Mouse (Mus musculus) G1E (cell line): ENCODE measurements around the gene Hmox2. TPM values are rescaled to one million over a fixed set of nuclear protein-coding genes. Genes with fewer than 3 reads are reported as not detected.

Source experiments
- ATAC-seq: 2 replicates; pipeline ENCODE4 v1.8.0; 2016; ENCODE audit warnings: mild to moderate bottlenecking; ENCODE audit not compliant: insufficient number of reproducible peaks, poor library complexity, low FRiP score, severe bottlenecking; ENCODE audit errors: extremely low read depth
- DNase-seq: peaks from one replicate; pipeline ENCODE4 v3.0.0; 2012; ENCODE audit warnings: low spot score
- H3K27me3 ChIP-seq: 2 replicates; pipeline ENCODE4 v1.6.1; 2012; ENCODE audit warnings: mild to moderate bottlenecking, low read length, inconsistent platforms; ENCODE audit not compliant: insufficient read depth
- H3K36me3 ChIP-seq: replicated peaks from 2 replicates; pipeline ENCODE3; 2012; ENCODE audit warnings: mild to moderate bottlenecking, inconsistent platforms
- H3K4me1 ChIP-seq: 2 replicates; pipeline ENCODE4 v1.6.1; 2012; ENCODE audit warnings: low read depth, low read length, inconsistent platforms, mixed read lengths; ENCODE audit not compliant: insufficient read depth
- H3K4me3 ChIP-seq: 2 replicates; pipeline ENCODE4 v1.5.1; 2012; ENCODE audit warnings: low read depth, mild to moderate bottlenecking, inconsistent platforms, low read length, moderate library complexity, mixed read lengths
- H3K9me3 ChIP-seq: replicated peaks from 2 replicates; pipeline ENCODE4 v1.6.1; 2012; ENCODE audit warnings: inconsistent platforms
- CTCF ChIP-seq: IDR thresholded peaks from 2 replicates; pipeline ENCODE4 v1.5.1; 2012; ENCODE audit warnings: low read depth, low read length, inconsistent platforms, mixed read lengths
- GATA1 ChIP-seq: IDR thresholded peaks from 2 replicates; pipeline ENCODE4 v1.6.1; 2012; ENCODE audit warnings: borderline replicate concordance, low read length, inconsistent platforms, mixed read lengths
- GATA2 ChIP-seq: IDR thresholded peaks from 2 replicates; pipeline ENCODE4 v1.6.1; 2012; ENCODE audit warnings: low read depth, low read length, inconsistent platforms, borderline replicate concordance
- POLR2AphosphoS5 ChIP-seq: IDR thresholded peaks from 2 replicates; pipeline ENCODE4 v1.6.1; 2012; ENCODE audit warnings: low read depth, low read length, inconsistent platforms; ENCODE audit not compliant: insufficient replicate concordance
- TAL1 ChIP-seq: conservative IDR thresholded peaks from 2 replicates; pipeline ENCODE4 v1.6.1; 2012; ENCODE audit warnings: low read depth, low read length, inconsistent platforms, mixed read lengths
- polyA plus RNA-seq: library from polyadenylated mRNA; stranded (reverse); fragments of >175 nt; gene quantifications from 2 replicates; pipeline ENCODE4 v1.2.3, GENCODE M21; 2012
- total RNA-seq, 2 experiments: library from RNA; stranded (forward) in 1 of 2; stranded (reverse) in 1 of 2; fragments of 200-1000 nt in 1 of 2; fragments of >200 nt in 1 of 2; fragmentation: Nextera tagmentation in 1 of 2; gene quantifications; 2 replicates each; pipeline ENCODE4 v1.2.3; 2014 to 2017

Hmox2 gene
- total and polyA plus RNA-seq, 3 experiments, result 2.3 to 43.0 (median 37.2) TPM

GRCm38 (mm10) chr16:4725266-4725665, 895 bp upstream of the Hmox2 start:
- peaks cover 3% of the 10 kb centered on the region for H3K36me3 ChIP-seq
- no peak overlapping the region for H3K4me3 ChIP-seq
- ATAC-seq (no peak), DNase-seq (no peak)
- H3K27me3 ChIP-seq, result no peaks in the 10 kb centered on the region
- peaks cover 33% of the 10 kb centered on the region for H3K4me1 ChIP-seq
- TF ChIP-seq GATA1 (no peak), TAL1 (no peak), POLR2AphosphoS5 (no peak), CTCF (no peak), GATA2 (no peak)
- H3K9me3 ChIP-seq, result no peaks in the 10 kb centered on the region

- Histone ChIP-seq H3K36me3 (peaks cover 6% of the 10 kb centered on the region), H3K4me1 (peaks cover 33% of the 10 kb centered on the region), H3K27me3 (no peaks in the 10 kb centered on the region), H3K9me3 (no peaks in the 10 kb centered on the region), H3K4me3 (peak overlapping the region; percentile 85)
- ATAC-seq, result peak; percentile 12; the same call in 1 of the 2 replicates
- no peak for TF ChIP-seq GATA1
- no peak for TF ChIP-seq CTCF
- TF ChIP-seq POLR2AphosphoS5, result no peak
- TF ChIP-seq TAL1, result no peak
- TF ChIP-seq GATA2, result no peak
- peak; percentile 53 for DNase-seq
Measured at GRCm38 (mm10) chr16:4726528-4727128, 467 bp downstream of the Hmox2 start.

- no peaks in the 10 kb centered on the region for H3K27me3 ChIP-seq
- DNase-seq (no peak), ATAC-seq (no peak)
- no peak overlapping the region for H3K4me3 ChIP-seq
- H3K4me1 ChIP-seq, result peaks cover 33% of the 10 kb centered on the region
- no peak for TF ChIP-seq TAL1
- TF ChIP-seq POLR2AphosphoS5, result no peak
- peaks cover 11% of the 10 kb centered on the region for H3K36me3 ChIP-seq
- H3K9me3 ChIP-seq, result no peaks in the 10 kb centered on the region
Measured at GRCm38 (mm10) chr16:4727526-4727925, 1.4 kb downstream of the Hmox2 start.

GRCm38 (mm10) chr16:4727963-4728362, 1.8 kb downstream of the Hmox2 start:
- no peak for ATAC-seq
- TF ChIP-seq GATA1 (no peak), TAL1 (no peak), POLR2AphosphoS5 (no peak), GATA2 (no peak), CTCF (no peak)
- no peaks in the 10 kb centered on the region for H3K27me3 ChIP-seq
- H3K9me3 ChIP-seq, result no peaks in the 10 kb centered on the region
- H3K4me3 ChIP-seq, result no peak overlapping the region
- no peak for DNase-seq
- peaks cover 30% of the 10 kb centered on the region for H3K4me1 ChIP-seq
- peaks cover 11% of the 10 kb centered on the region for H3K36me3 ChIP-seq

- Histone ChIP-seq H3K27me3 (no peaks in the 10 kb centered on the region), H3K9me3 (no peaks in the 10 kb centered on the region), H3K4me3 (no peak overlapping the region), H3K36me3 (peaks cover 20% of the 10 kb centered on the region), H3K4me1 (peaks cover 23% of the 10 kb centered on the region)
- DNase-seq (no peak), ATAC-seq (no peak)
- TF ChIP-seq GATA2 (no peak), TAL1 (no peak), CTCF (no peak), POLR2AphosphoS5 (no peak), GATA1 (no peak)
Measured at GRCm38 (mm10) chr16:4730776-4731358, 4.7 kb downstream of the Hmox2 start.

GRCm38 (mm10) chr16:4736262-4736661, 10.1 kb downstream of the Hmox2 start:
- no peak for TF ChIP-seq GATA2
- no peak for TF ChIP-seq TAL1
- TF ChIP-seq GATA1, result no peak
- no peak for TF ChIP-seq CTCF
- DNase-seq (no peak), ATAC-seq (no peak)
- H3K4me1 ChIP-seq, result no peaks in the 10 kb centered on the region; the same call in 1 of the 2 replicates
- H3K36me3 ChIP-seq, result peaks cover 22% of the 10 kb centered on the region
- H3K4me3 ChIP-seq, result no peak overlapping the region
- H3K27me3 ChIP-seq, result no peaks in the 10 kb centered on the region
- H3K9me3 ChIP-seq, result no peaks in the 10 kb centered on the region
